Mouse (Mus musculus) kidney, embryonic 14.5 days (tissue): ENCODE measurements at regions not wholly inside any gene's neighbourhood (a gene's known extent, or its start where the extent isn't known, plus 50 kb on each side); places are given as distances from the start of the nearest gene placed in this dataset.
"Not testable (repeated sequence)": the region's sequence is repeated elsewhere in the genome, so short reads cannot be mapped to it uniquely, and the experiment has no call there.

Source experiments
- ATAC-seq: fragments of 200-750 bp; cut with Nextera tagmentation; 2 replicates; pipeline ENCODE4 v1.8.0; 2017; ENCODE audit warnings: moderate number of reproducible peaks, mild to moderate bottlenecking, moderate TSS enrichment, moderate library complexity; ENCODE audit not compliant: low FRiP score, low TSS enrichment
- H3K27ac ChIP-seq: fragments of 300-500 bp; sonication (generic); 2 replicates; pipeline ENCODE4 v1.5.1; 2014; ENCODE audit warnings: low read depth, mild to moderate bottlenecking, low read length, moderate library complexity, mixed read lengths
- H3K27me3 ChIP-seq: fragments of 300-500 bp; sonication (generic); 2 replicates; pipeline ENCODE4 v1.6.1; 2014; ENCODE audit warnings: mild to moderate bottlenecking, low read length; ENCODE audit not compliant: control insufficient read depth, insufficient read depth
- H3K36me3 ChIP-seq: fragments of 300-500 bp; sonication (generic); 2 replicates; pipeline ENCODE4 v1.6.1; 2014; ENCODE audit warnings: low read length, mixed read lengths; ENCODE audit not compliant: control insufficient read depth, insufficient read depth
- H3K4me1 ChIP-seq: fragments of 300-500 bp; sonication (generic); 2 replicates; pipeline ENCODE4 v1.6.1; 2014; ENCODE audit warnings: low read length, mixed read lengths; ENCODE audit not compliant: control insufficient read depth, insufficient read depth
- H3K4me2 ChIP-seq: fragments of 300-500 bp; sonication (generic); replicated peaks from 2 replicates; pipeline ENCODE4 v1.6.1; 2014; ENCODE audit warnings: low read depth, mild to moderate bottlenecking, low read length
- H3K4me3 ChIP-seq: fragments of 300-500 bp; sonication (generic); 2 replicates; pipeline ENCODE4 v1.5.1; 2014; ENCODE audit warnings: mild to moderate bottlenecking, low read length
- H3K9ac ChIP-seq: fragments of 300-500 bp; sonication (generic); 2 replicates; pipeline ENCODE4 v1.6.1; 2014; ENCODE audit warnings: low read depth, mild to moderate bottlenecking, low read length, moderate library complexity
- H3K9me3 ChIP-seq: fragments of 300-500 bp; sonication (generic); 2 replicates; pipeline ENCODE4 v1.6.1; 2016; ENCODE audit warnings: low read length; ENCODE audit not compliant: control insufficient read depth
- WGBS: fragments of 180-500 bp; shearing (Covaris S2); extraction: QIAGEN DNeasy Blood & Tissue Kit; methylation state at CpG from one replicate; pipeline ENCODE4 v1.1.7; 2014; 5-methylcytosine and 5-hydroxymethylcytosine counted together

DNA sequence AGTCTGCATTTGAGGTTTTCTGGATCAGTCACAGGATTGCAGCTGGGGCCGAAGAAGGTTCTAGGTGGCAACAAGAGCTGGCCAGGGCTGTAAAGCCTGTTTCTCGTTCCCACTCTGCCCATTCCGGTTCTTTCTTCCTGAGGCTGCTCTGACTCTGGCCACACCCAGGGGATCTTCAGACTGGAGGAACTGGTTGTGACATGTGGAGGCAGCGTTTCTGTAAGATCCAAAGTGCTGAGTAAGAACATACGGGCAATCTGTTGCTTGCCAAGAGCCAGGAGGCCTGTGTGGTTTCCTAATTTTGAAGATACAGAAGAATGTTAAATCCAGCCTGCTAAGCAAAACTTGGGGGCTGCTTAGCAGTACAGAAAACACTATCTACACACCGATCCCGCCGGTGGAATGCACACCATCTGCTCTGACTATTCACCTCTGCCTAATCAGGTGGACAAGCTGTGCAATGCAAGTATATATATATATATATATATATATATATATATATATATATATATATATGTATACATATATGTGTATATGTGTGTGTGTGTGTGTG is 99.3 kb upstream of the Bmp2k start:
- no peaks in the 10 kb centered on the region for H3K4me1 ChIP-seq
- no peak overlapping the region for H3K4me3 ChIP-seq
- no peak overlapping the region for H3K9ac ChIP-seq
- ATAC-seq: no peak
- no peaks in the 10 kb centered on the region for H3K36me3 ChIP-seq
- H3K4me2 ChIP-seq: no peak overlapping the region
- WGBS: 74% methylated on average over 8 of the region's 8 CpGs
- no peaks in the 10 kb centered on the region for H3K27me3 ChIP-seq
- no peaks in the 10 kb centered on the region for H3K9me3 ChIP-seq
- no peak overlapping the region for H3K27ac ChIP-seq

DNA sequence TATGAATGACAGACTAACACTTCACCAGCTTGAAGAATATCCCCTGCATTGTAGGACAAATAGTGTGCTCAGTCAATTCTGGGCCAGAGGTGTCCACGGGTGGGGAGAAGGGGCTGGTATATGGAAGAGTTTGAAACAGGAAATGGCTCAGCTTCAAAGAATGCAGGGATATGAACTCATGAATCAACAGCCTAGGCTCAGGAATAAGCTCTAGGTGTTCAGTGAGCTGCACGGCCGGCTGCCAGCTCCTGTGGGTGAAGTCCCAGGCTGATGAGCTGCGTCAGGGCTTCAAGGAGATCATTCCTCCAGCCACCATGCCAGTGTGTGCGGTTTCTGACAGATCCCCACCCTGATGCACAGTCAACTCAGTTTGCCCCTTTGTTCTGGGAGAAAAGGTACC is 98.8 kb upstream of the Bmp2k start:
- WGBS: 67% methylated on average over 5 of the region's 5 CpGs
- H3K36me3 ChIP-seq: no peaks in the 10 kb centered on the region
- no peaks in the 10 kb centered on the region for H3K27me3 ChIP-seq
- no peak overlapping the region for H3K9ac ChIP-seq
- no peak for ATAC-seq
- H3K27ac ChIP-seq: no peak overlapping the region
- no peak overlapping the region for H3K4me2 ChIP-seq
- no peaks in the 10 kb centered on the region for H3K9me3 ChIP-seq
- H3K4me3 ChIP-seq: no peak overlapping the region
- H3K4me1 ChIP-seq: no peaks in the 10 kb centered on the region

DNA sequence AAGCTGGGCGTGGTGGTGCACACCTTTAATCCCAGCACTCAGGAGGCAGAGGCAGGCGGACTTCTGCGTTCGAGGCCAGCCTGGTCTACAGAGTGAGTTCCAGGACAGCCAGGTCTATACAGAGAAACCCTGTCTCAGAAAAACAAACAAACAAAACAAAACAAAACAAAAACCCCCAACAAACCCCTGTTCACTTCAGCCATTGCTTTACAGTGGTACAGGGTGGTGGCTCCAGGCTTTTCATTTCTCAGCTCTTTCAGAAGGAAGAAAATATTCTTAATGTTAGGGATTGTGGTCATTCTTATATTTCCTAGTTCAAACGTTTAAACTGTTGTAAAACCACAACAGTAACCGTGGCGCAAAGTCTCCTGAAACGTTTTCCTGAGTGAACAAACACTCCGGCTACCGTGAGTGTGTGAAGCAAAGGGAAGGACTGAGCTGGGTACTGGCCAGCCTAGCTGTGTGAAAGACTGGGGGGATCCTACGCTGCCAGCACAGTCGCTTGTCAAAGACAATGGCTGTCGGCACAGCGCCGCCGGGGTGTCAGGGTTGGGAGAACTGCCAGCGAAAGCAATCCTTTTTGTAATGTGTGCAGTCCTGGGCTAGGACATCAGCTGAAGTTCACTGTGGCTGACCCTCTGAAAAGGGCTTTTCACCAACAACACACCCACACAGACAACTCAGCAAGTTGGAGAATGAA is 91.8 kb upstream of the Bmp2k start:
- no peaks in the 10 kb centered on the region for H3K36me3 ChIP-seq
- H3K27ac ChIP-seq: no peak overlapping the region
- no peaks in the 10 kb centered on the region for H3K4me1 ChIP-seq
- no peak for ATAC-seq
- peak overlapping the region; percentile 31; the same call in 1 of the 2 replicates for H3K9ac ChIP-seq
- no peaks in the 10 kb centered on the region for H3K9me3 ChIP-seq
- no peak overlapping the region; the same call in 1 of the 2 replicates for H3K4me2 ChIP-seq
- 42% methylated on average over 17 of the region's 17 CpGs for WGBS
- H3K4me3 ChIP-seq: no peak overlapping the region
- no peaks in the 10 kb centered on the region for H3K27me3 ChIP-seq

DNA sequence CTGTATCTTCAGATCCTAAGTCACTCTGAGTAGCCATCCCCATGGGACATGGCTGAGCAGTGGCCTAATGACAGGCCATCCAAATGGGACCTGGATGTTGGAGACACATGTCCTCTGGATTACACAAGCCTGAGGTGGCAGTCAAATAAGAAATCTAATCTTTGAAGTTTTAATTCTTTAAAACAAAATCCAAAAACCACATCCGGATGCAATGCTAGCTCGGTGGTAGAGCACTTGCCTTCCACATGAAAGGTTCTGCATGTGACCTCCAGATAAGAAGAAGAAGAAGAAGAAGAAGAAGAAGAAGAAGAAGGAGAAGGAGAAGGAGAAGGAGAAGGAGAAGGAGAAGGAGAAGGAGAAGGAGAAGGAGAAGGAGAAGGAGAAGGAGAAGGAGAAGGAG is 89.1 kb upstream of the Bmp2k start:
- 91% methylated on average over 2 of the region's 2 CpGs for WGBS
- H3K27ac ChIP-seq, ATAC-seq: not testable (repeated sequence)

DNA sequence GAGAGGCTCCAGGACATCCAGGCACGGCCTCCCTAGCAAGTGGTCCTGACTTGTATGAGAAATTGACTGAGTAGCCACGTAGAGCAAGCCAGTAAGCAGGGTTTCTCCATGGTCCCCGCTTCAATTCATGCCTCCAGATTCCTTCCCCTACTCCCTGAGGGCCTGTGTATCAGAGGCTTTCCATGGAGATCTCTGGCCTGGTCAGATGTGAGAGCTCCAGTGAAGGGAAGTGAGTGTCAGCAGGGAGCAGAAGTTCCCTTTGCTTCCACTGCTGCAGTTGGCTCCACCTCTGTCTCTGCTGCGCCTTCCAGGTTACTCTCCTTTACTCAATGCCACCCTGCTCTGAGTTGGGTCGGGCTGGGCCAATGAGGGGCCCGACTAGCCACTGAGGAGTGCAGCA is 88.3 kb upstream of the Bmp2k start:
- no peak overlapping the region for H3K4me2 ChIP-seq
- WGBS: 78% methylated on average over 6 of the region's 6 CpGs
- H3K9me3 ChIP-seq: no peaks in the 10 kb centered on the region
- no peak for ATAC-seq
- no peak overlapping the region for H3K27ac ChIP-seq
- no peaks in the 10 kb centered on the region for H3K4me1 ChIP-seq
- H3K27me3 ChIP-seq: no peaks in the 10 kb centered on the region
- no peak overlapping the region for H3K4me3 ChIP-seq
- H3K36me3 ChIP-seq: no peaks in the 10 kb centered on the region
- H3K9ac ChIP-seq: no peak overlapping the region

More for the DNA sequence above, 89.1 kb upstream of the Bmp2k start:
- H3K4me2 ChIP-seq, H3K4me1 ChIP-seq, H3K4me3 ChIP-seq, H3K27me3 ChIP-seq, H3K9ac ChIP-seq, H3K36me3 ChIP-seq, H3K9me3 ChIP-seq: not testable (repeated sequence)

DNA sequence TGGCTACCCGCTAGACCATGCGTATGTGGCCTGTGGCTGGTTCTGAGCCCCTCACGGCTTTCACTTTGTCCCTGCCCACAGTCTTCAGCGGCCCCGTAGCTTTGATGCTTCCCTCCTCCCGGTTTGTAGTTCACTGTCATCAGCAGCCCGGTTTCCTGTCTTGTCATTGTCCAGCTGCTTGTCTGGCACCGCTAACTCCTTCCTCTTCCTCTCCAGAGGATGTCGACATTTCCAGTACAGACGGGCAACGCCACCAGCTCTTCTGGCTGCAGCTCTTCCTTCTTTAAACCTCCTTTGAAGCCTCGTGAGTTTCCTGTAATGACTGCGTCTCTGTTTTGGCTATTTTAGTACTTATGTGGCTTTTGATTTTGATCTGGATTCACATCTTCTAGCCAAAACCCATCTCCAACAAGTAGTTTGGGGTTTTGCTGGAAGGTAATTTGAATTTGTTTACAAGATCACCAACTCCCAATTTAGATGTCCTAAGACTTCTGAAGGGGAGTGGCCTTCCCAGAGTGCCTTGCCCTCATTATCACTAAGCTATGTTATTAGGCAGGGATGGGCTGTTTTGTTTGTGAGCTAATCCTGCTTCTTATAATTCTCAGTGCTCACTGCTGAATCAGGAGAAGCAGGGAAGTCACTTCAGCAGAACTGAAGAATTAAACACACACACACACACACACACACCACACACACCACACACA is 85.8 kb upstream of the Bmp2k start:
- ATAC-seq: peak; percentile 68
- H3K4me3 ChIP-seq: no peak overlapping the region
- 58% methylated on average over 13 of the region's 13 CpGs for WGBS

DNA sequence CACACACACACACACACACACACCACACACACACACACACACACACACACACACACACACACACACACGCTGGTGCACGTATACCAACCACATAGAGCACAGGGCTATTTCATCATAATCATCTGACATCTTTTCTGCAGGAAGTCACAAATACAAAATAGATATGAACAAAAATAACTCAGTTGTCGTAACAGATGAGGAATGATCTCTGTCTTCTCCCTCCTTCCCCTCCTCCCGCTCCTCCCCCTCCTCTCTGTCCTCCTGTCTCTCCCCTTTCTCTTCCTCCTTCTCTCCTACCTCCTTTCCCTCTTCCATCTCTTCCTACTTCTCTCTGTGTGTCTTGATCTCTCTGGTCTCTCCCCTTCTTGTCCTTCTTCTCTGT is 85.2 kb upstream of the Bmp2k start:
- ATAC-seq: no peak
- Histone ChIP-seq H3K36me3 (no peaks in the 10 kb centered on the region), H3K27ac (no peak overlapping the region), H3K4me2 (no peak overlapping the region), H3K9ac (no peak overlapping the region), H3K4me3 (no peak overlapping the region), H3K4me1 (no peaks in the 10 kb centered on the region), H3K9me3 (no peaks in the 10 kb centered on the region), H3K27me3 (no peaks in the 10 kb centered on the region)
- 81% methylated on average over 4 of the region's 4 CpGs for WGBS

More for the DNA sequence above, 85.8 kb upstream of the Bmp2k start:
- H3K9me3 ChIP-seq: no peaks in the 10 kb centered on the region
- no peak overlapping the region; the same call in 1 of the 2 replicates for H3K27ac ChIP-seq
- H3K27me3 ChIP-seq: no peaks in the 10 kb centered on the region
- H3K9ac ChIP-seq: no peak overlapping the region
- H3K4me2 ChIP-seq: no peak overlapping the region
- H3K36me3 ChIP-seq: no peaks in the 10 kb centered on the region
- H3K4me1 ChIP-seq: no peaks in the 10 kb centered on the region

DNA sequence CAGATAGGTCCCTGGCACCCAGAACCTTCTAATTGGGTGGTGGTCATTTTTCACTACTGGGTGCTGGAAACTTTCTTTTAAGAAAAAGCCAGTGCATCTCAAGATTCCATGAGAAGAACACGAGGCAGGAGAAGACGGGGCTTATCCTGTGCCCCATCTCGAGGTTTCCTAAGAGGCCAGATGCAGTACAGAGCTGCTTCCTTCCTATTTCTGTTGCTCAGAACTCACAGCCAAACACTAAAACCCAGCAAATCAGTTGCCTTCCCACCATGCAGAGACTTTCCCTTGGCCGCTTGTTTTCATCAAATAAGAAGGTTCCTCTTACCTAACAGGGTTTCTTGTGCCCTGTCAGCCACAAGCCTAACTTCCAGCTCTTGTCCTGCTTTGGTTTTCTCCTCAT is 84.7 kb upstream of the Bmp2k start:
- 0 out of 2 replicates have a peak, but pooled peaks cover under 1% of the 10 kb centered on the region for H3K4me1 ChIP-seq
- H3K27me3 ChIP-seq: no peaks in the 10 kb centered on the region
- H3K9ac ChIP-seq: no peak overlapping the region
- H3K4me2 ChIP-seq: no peak overlapping the region
- WGBS: 80% methylated on average over 4 of the region's 4 CpGs
- H3K4me3 ChIP-seq: no peak overlapping the region
- no peaks in the 10 kb centered on the region for H3K9me3 ChIP-seq
- peak overlapping the region; percentile 15; the same call in 1 of the 2 replicates for H3K27ac ChIP-seq
- H3K36me3 ChIP-seq: no peaks in the 10 kb centered on the region
- no peak for ATAC-seq

DNA sequence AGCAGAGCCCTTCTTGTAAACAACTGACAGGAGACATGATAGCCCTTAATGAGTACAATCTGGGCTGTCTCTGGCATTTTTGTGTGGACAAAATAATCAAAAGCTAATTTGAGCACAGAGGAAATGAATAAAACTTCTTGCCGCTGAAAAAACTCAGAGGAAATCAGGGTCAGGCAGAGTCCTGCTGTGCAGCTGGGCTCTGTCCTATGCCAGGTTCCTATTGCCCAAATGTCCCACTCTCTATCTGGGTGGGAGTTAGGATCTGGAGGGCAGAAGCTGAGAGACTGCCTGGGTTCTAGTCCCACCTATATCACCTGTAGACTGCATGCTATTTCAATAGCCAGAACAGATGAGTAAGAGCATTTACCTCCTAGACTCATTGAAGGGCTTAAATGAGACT is 83.8 kb upstream of the Bmp2k start:
- Histone ChIP-seq H3K4me2 (no peak overlapping the region), H3K9me3 (no peaks in the 10 kb centered on the region), H3K4me1 (0 out of 2 replicates have a peak, but pooled peaks cover 3% of the 10 kb centered on the region), H3K9ac (no peak overlapping the region), H3K4me3 (no peak overlapping the region), H3K36me3 (no peaks in the 10 kb centered on the region), H3K27me3 (no peaks in the 10 kb centered on the region), H3K27ac (peak overlapping the region; percentile 15; the same call in 1 of the 2 replicates)
- ATAC-seq: no peak
- WGBS: 54% methylated on average over 1 of the region's 1 CpGs
